Mouse (Mus musculus): ENCODE measurements around the gene Trim39.

DNA sequence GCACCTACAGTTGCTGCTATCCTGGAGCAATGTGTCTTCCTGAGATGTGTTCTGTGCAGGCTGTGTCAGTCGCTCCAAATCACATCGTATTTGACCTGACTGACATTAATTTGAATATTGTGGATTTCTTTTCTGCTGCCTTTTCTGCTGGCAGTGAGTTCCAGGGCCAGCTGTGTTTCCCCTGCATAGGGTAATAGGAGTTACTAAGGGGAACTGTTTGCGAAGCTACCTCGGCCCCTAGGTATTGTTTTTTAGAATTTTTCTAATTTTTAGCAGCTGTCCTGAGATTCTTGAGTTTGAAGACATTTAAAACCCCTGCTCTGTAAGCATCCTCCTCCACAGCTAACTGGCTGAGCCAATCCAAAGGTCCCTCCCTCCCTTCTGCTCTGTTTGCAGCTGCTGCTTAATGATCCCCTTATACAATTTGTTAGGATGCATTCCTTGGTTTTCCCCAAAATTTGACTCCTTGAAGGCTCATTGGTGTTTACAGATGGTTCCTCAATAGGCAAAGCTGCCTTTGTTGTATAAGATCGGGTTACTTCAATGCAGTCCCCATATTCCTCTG, 43.7 kb upstream of the Trim39 start:
- no peak for TF ChIP-seq CTCF (IDR thresholded peaks at IDR 0.05; ENCODE audit: extremely low read depth, insufficient read depth, insufficient read length, insufficient replicate concordance)
- TF ChIP-seq POLR2A (IDR thresholded peaks at IDR 0.05; ENCODE audit: low read depth, low read length): no peak

Measured in spleen, adult 2 months (tissue).